Mouse (Mus musculus): Measurements from ENCODE around the gene Htr2b. TPM values are rescaled to one million over a fixed set of nuclear protein-coding genes. Genes with fewer than 3 reads are reported as not detected.

Htr2b gene
- polyA plus RNA-seq, 1 experiment from 2014 or later, result 0.73 TPM

GRCm38 (mm10) chr1:86058856-86059769 lies 52.7 kb downstream of the Htr2b start:
- ATAC-seq (replicated peaks; ENCODE audit: low FRiP score) (peak; percentile 75), DNase-seq (ENCODE audit: low spot score) (peak; percentile 95)
- 10% methylated on average over 21 of the region's 21 CpGs for WGBS
- no peaks in the 10 kb centered on the region for H3K36me3 ChIP-seq (ENCODE audit: control insufficient read depth, insufficient read depth, low read length)
- H3K9me3 ChIP-seq (ENCODE audit: control insufficient read depth, low read length), result no peaks in the 10 kb centered on the region
- H3K9ac ChIP-seq (ENCODE audit: low read length), result peak overlapping the region; percentile 53
- H3K4me1 ChIP-seq (replicated peaks; ENCODE audit: control insufficient read depth, insufficient read depth, low read length), result no peaks in the 10 kb centered on the region
- peak overlapping the region; percentile 28 for H3K4me3 ChIP-seq (ENCODE audit: low read depth, low read length)
- peak overlapping the region; percentile 48 for H3K4me2 ChIP-seq (ENCODE audit: low read depth, low read length, severe bottlenecking)
- H3K27ac ChIP-seq (ENCODE audit: low read depth, low read length), result no peak overlapping the region
- H3K27me3 ChIP-seq (ENCODE audit: control insufficient read depth, insufficient read depth, low read length), result no peaks in the 10 kb centered on the region

GRCm38 (mm10) chr1:86056284-86056683 lies 55.5 kb downstream of the Htr2b start:
- ATAC-seq (replicated peaks; ENCODE audit: low FRiP score), result no peak
- H3K27me3 ChIP-seq (ENCODE audit: control insufficient read depth, insufficient read depth, low read length), result no peaks in the 10 kb centered on the region
- 91% methylated on average over 4 of the region's 4 CpGs for WGBS
- H3K4me1 ChIP-seq (replicated peaks; ENCODE audit: control insufficient read depth, insufficient read depth, low read length), result no peaks in the 10 kb centered on the region
- H3K9me3 ChIP-seq (ENCODE audit: control insufficient read depth, low read length), result no peaks in the 10 kb centered on the region
- DNase-seq (ENCODE audit: low spot score), result no peak
- H3K4me2 ChIP-seq (ENCODE audit: low read depth, low read length, severe bottlenecking), result no peak overlapping the region
- H3K4me3 ChIP-seq (ENCODE audit: low read depth, low read length), result no peak overlapping the region
- H3K27ac ChIP-seq (ENCODE audit: low read depth, low read length), result no peak overlapping the region
- H3K9ac ChIP-seq (ENCODE audit: low read length), result no peak overlapping the region
- H3K36me3 ChIP-seq (ENCODE audit: control insufficient read depth, insufficient read depth, low read length), result no peaks in the 10 kb centered on the region

- no peak for DNase-seq (ENCODE audit: low spot score)
- Histone ChIP-seq H3K4me1 (replicated peaks; ENCODE audit: control insufficient read depth, insufficient read depth, low read length) (no peaks in the 10 kb centered on the region), H3K9me3 (ENCODE audit: control insufficient read depth, low read length) (no peaks in the 10 kb centered on the region), H3K27ac (ENCODE audit: low read depth, low read length) (no peak overlapping the region), H3K36me3 (ENCODE audit: control insufficient read depth, insufficient read depth, low read length) (no peaks in the 10 kb centered on the region), H3K9ac (ENCODE audit: low read length) (no peak overlapping the region), H3K27me3 (ENCODE audit: control insufficient read depth, insufficient read depth, low read length) (no peaks in the 10 kb centered on the region), H3K4me3 (ENCODE audit: low read depth, low read length) (no peak overlapping the region), H3K4me2 (ENCODE audit: low read depth, low read length, severe bottlenecking) (no peak overlapping the region)
- 53% methylated on average over 3 of the region's 3 CpGs for WGBS
- no peak for ATAC-seq (replicated peaks; ENCODE audit: low FRiP score)
These were observed 56.8 kb downstream of the Htr2b start for GRCm38 (mm10) chr1:86054943-86055342.

DNA sequence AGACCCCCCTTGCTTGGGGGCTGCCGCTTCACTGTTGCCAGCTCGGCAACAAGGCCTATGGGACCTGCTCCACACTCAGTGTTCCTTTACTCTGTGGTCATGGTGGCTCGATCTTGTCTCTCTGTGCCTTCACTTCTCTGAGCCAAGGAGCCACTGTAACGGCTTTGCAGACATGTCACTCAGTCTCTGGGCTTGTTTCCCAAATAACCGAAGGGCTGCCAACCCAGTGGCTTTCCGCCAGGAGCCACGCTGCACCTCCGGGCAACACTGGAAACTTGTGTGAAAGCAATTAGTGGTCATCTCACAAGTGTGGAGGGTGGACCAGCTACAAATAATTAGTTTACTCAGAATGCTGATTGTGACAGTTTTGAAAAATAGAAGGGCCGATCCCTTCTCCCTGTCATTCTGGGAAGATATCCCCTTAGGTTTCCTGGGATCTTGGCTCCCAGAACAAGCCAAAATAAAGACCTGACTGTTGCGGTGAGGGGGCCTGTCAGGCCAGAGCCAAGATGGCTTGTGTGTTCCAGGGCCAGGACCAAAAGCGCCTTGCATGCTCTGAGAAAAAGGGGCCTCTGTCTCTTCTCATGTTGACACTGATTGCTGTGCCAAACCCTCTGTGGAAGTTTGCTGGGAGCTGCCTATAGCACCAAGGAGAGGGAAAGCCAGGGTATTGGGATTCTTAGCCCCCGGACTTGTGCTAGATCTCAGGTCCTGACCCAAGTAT lies 58.4 kb downstream of the Htr2b start:
- no peaks in the 10 kb centered on the region for H3K4me1 ChIP-seq (replicated peaks; ENCODE audit: control insufficient read depth, insufficient read depth, low read length)
- no peaks in the 10 kb centered on the region for H3K27me3 ChIP-seq (ENCODE audit: control insufficient read depth, insufficient read depth, low read length)
- H3K4me3 ChIP-seq (ENCODE audit: low read depth, low read length), result no peak overlapping the region
- H3K4me2 ChIP-seq (ENCODE audit: low read depth, low read length, severe bottlenecking), result no peak overlapping the region
- no peaks in the 10 kb centered on the region for H3K9me3 ChIP-seq (ENCODE audit: control insufficient read depth, low read length)
- no peak overlapping the region for H3K27ac ChIP-seq (ENCODE audit: low read depth, low read length)
- H3K9ac ChIP-seq (ENCODE audit: low read length), result no peak overlapping the region
- H3K36me3 ChIP-seq (ENCODE audit: control insufficient read depth, insufficient read depth, low read length), result no peaks in the 10 kb centered on the region
- no peak for DNase-seq (ENCODE audit: low spot score)
- no peak for ATAC-seq (replicated peaks; ENCODE audit: low FRiP score)
- WGBS, result 87% methylated on average over 12 of the region's 12 CpGs

Other genes with a start within 250 kb of the Htr2b start
- 65.3 and 74.7 TPM in 2 replicates for gene Itm2c, start 217.7 kb downstream of the Htr2b start, polyA plus RNA-seq (2014; fragmentation: Nextera tagmentation; extraction: Ambion mirVana)
- 0.60 and 1.1 TPM in 2 replicates for gene 4933407L21Rik, start 183.5 kb downstream of the Htr2b start, polyA plus RNA-seq (2014; fragmentation: Nextera tagmentation; extraction: Ambion mirVana)
- gene Gpr55, start 151.0 kb downstream of the Htr2b start, polyA plus RNA-seq (2014; fragmentation: Nextera tagmentation; extraction: Ambion mirVana), result not detected in 2 replicates
- not detected in 2 replicates for gene Spata3, start 95.2 kb downstream of the Htr2b start, polyA plus RNA-seq (2014; fragmentation: Nextera tagmentation; extraction: Ambion mirVana)
- gene 2810459M11Rik, start 66.1 kb downstream of the Htr2b start, polyA plus RNA-seq (2014; fragmentation: Nextera tagmentation; extraction: Ambion mirVana), result 0.07 and 0.36 TPM in 2 replicates
- 221 and 225 TPM in 2 replicates for gene Psmd1, start 47.6 kb downstream of the Htr2b start, polyA plus RNA-seq (2014; fragmentation: Nextera tagmentation; extraction: Ambion mirVana)
- not detected in 2 replicates for gene Gm21972, start 21.7 kb upstream of the Htr2b start, polyA plus RNA-seq (2014; fragmentation: Nextera tagmentation; extraction: Ambion mirVana)
- 40.8 and 41.9 TPM in 2 replicates for gene Armc9, start 42.8 kb upstream of the Htr2b start, polyA plus RNA-seq (2014; fragmentation: Nextera tagmentation; extraction: Ambion mirVana)
- 3.7 and 3.9 TPM in 2 replicates for gene B3gnt7, start 190.9 kb upstream of the Htr2b start, polyA plus RNA-seq (2014; fragmentation: Nextera tagmentation; extraction: Ambion mirVana)
- 410 and 411 TPM in 2 replicates for gene Ncl, start 247.4 kb upstream of the Htr2b start, polyA plus RNA-seq (2014; fragmentation: Nextera tagmentation; extraction: Ambion mirVana)

All from forebrain, embryonic 11.5 days (tissue).